Mouse (Mus musculus) ES-E14 (cell line): ENCODE data around the gene Npas3. TPM values are rescaled to one million over a fixed set of nuclear protein-coding genes. Genes with fewer than 3 reads are reported as not detected.

Source experiments
- DNase-seq: peaks from one replicate; pipeline ENCODE4 v3.0.0-alpha.2; 2013; ENCODE audit warnings: low read depth, low spot score
- H3K27ac ChIP-seq: 2 replicates; pipeline ENCODE4 v1.5.1; 2012; ENCODE audit warnings: low read depth, mild to moderate bottlenecking, low read length, moderate library complexity, mixed read lengths; ENCODE audit not compliant: poor library complexity, insufficient read depth, severe bottlenecking
- H3K36me3 ChIP-seq: 2 replicates; pipeline ENCODE4 v1.6.1; 2012; ENCODE audit warnings: mild to moderate bottlenecking, low read length, moderate library complexity, mixed read lengths; ENCODE audit not compliant: control insufficient read depth, poor library complexity, insufficient read depth, severe bottlenecking
- H3K4me1 ChIP-seq, 2 experiments: fragments of 150-350 bp in 1 of 2; sonication (generic) in 1 of 2; 2 replicates each; pipeline ENCODE4 v1.6.1; 2012; ENCODE audit warnings: low read length in 2 of 2, mild to moderate bottlenecking in 1 of 2, mixed read lengths in 1 of 2; ENCODE audit not compliant: control insufficient read depth in 2 of 2, insufficient read depth in 2 of 2, poor library complexity in 1 of 2
- H3K4me3 ChIP-seq, 2 experiments: fragments of 150-350 bp in 1 of 2; sonication (generic) in 1 of 2; 2 replicates each; pipeline ENCODE4 v1.5.1; 2012; ENCODE audit warnings: low read length in 2 of 2, low read depth in 1 of 2, mild to moderate bottlenecking in 1 of 2, mixed read lengths in 1 of 2; ENCODE audit not compliant: insufficient read depth in 1 of 2, poor library complexity in 1 of 2, severe bottlenecking in 1 of 2
- H3K9ac ChIP-seq: 2 replicates; pipeline ENCODE4 v1.6.1; 2012; ENCODE audit warnings: low read depth, mild to moderate bottlenecking, low read length, mixed read lengths; ENCODE audit not compliant: poor library complexity, insufficient read depth, severe bottlenecking
- H3K9me3 ChIP-seq: fragments of 150-350 bp; sonication (generic); 2 replicates; pipeline ENCODE4 v1.6.1; 2012; ENCODE audit warnings: low read depth, mild to moderate bottlenecking, low read length; ENCODE audit not compliant: control insufficient read depth, insufficient read depth
- CHD2 ChIP-seq: IDR thresholded peaks from 2 replicates; pipeline ENCODE4 v1.6.1; 2014; ENCODE audit warnings: mild to moderate bottlenecking, low read depth, low read length, inconsistent platforms
- HCFC1 ChIP-seq: IDR thresholded peaks from 2 replicates; pipeline ENCODE4 v1.6.1; 2012; ENCODE audit warnings: low read length, inconsistent platforms, borderline replicate concordance; ENCODE audit not compliant: insufficient read depth
- MAFK ChIP-seq: IDR thresholded peaks from 2 replicates; pipeline ENCODE4 v1.6.1; 2014; ENCODE audit warnings: mild to moderate bottlenecking, low read depth, low read length, inconsistent platforms; ENCODE audit not compliant: insufficient read depth
- ZC3H11A ChIP-seq: IDR thresholded peaks from 2 replicates; pipeline ENCODE4 v1.6.1; 2012; ENCODE audit warnings: low read depth, mild to moderate bottlenecking, inconsistent platforms, low read length, borderline replicate concordance
- ZNF384 ChIP-seq: IDR thresholded peaks from 2 replicates; pipeline ENCODE4 v1.6.1; 2012; ENCODE audit warnings: low read depth, low read length, inconsistent platforms
- in situ Hi-C, 2 experiments: fragments of 600-800 bp; cut with MboI; formaldehyde crosslinking; loops; one replicate each; pipeline ENCODE4 v1.15.1; 2025; ENCODE audit warnings: low sequenced_read_pairs in 2 of 2, inconsistent platforms in 1 of 2; ENCODE audit not compliant: unreplicated experiment in 2 of 2
- total RNA-seq: library from RNA; depleted of rRNA; stranded (reverse); fragments of 300-350 nt; gene quantifications from 2 replicates; pipeline ENCODE4 v1.2.3, GENCODE M21; 2012; rRNA removed

Gene Npas3
- 0.16 and 1.2 TPM in 2 replicates for total RNA-seq

GRCm38 (mm10) chr12:53248101-53248727, at the start of gene Npas3:
Gene Npas3 (plus strand): TSS chr12:53248677.
- Histone ChIP-seq H3K27ac (no peak within 1 kb of the TSS), H3K4me3 (peak within 1 kb of the TSS; percentile 44 to 51), H3K9me3 (no peaks in the 10 kb centered on the region), H3K36me3 (no peaks in the 10 kb centered on the region), H3K9ac (no peak within 1 kb of the TSS; the same call in 1 of the 2 replicates), H3K4me1 (no peaks in the 10 kb centered on the region; a peak in 1 of 4 replicates)
- TF ChIP-seq ZNF384 = no peak
- TF ChIP-seq CHD2 = no peak
- TF ChIP-seq HCFC1 = no peak
- TF ChIP-seq ZC3H11A = no peak
- no peak for TF ChIP-seq MAFK
- no peak for DNase-seq
- in situ Hi-C loops = no loop called here

DNA sequence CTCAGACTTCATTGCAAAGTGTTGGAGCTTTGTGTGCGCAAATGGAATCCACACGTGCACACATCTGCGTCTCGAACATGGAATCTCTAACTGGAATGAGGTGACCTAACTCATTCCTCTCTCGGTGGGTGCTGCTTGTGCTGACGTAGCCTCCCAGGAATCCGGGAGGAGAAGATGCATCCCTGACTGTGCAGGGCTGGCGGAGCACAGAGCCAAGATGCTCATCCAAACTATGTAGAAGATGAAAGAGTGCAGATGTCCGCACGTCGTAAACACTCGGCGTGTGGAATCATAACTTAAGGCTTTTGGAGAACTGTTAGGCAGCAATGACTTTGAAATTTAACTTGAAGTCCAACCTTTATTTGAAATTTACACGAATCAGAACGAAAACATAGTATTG, 31.3 kb upstream of the Npas3 start:
- Histone ChIP-seq H3K9ac (no peak overlapping the region), H3K27ac (no peak overlapping the region), H3K4me3 (no peak overlapping the region), H3K36me3 (no peaks in the 10 kb centered on the region), H3K4me1 (no peaks in the 10 kb centered on the region), H3K9me3 (no peaks in the 10 kb centered on the region)
- TF ChIP-seq MAFK (no peak), HCFC1 (no peak), CHD2 (no peak), ZNF384 (no peak), ZC3H11A (no peak)
- no peak for DNase-seq
- in situ Hi-C loops = no loop called here

GRCm38 (mm10) chr12:53222742-53223141, 25.7 kb upstream of the Npas3 start:
- H3K27ac ChIP-seq = no peak overlapping the region
- no peak for DNase-seq
- in situ Hi-C loops = no loop called here
- no peak overlapping the region for H3K4me3 ChIP-seq
- H3K9me3 ChIP-seq = no peaks in the 10 kb centered on the region
- no peaks in the 10 kb centered on the region for H3K4me1 ChIP-seq
- no peaks in the 10 kb centered on the region for H3K36me3 ChIP-seq
- H3K9ac ChIP-seq = no peak overlapping the region
- TF ChIP-seq MAFK (no peak), HCFC1 (no peak), ZC3H11A (no peak), ZNF384 (no peak), CHD2 (no peak)

GRCm38 (mm10) chr12:53227356-53227755, 21.1 kb upstream of the Npas3 start:
- Histone ChIP-seq H3K4me3 (no peak overlapping the region), H3K9me3 (no peaks in the 10 kb centered on the region), H3K4me1 (no peaks in the 10 kb centered on the region), H3K27ac (no peak overlapping the region), H3K9ac (no peak overlapping the region), H3K36me3 (no peaks in the 10 kb centered on the region)
- no peak for TF ChIP-seq ZC3H11A
- TF ChIP-seq MAFK = no peak
- TF ChIP-seq ZNF384 = no peak
- TF ChIP-seq CHD2 = no peak
- TF ChIP-seq HCFC1 = no peak
- in situ Hi-C loops = no loop called here
- no peak for DNase-seq
